Mouse (Mus musculus): ENCODE data around the gene Slc25a36.

Gene Slc25a36

DNA sequence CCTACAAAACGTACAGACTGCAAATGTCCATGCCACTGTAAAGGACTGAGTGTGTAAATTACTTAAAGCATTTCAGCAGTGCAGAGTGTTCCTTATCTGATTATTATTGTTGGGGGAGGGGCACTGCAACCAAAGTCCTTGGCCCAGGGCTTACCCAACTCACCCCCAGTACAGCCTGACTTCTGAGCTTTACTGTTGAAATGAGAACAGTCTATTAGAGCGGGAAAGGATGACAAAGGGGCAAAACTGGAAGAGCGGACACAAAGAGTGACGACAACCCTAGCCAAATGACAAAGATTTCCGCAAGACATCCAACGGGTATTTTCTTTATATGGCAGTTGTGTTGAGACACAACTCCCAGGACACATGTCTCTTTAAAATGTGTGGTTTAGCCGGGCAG lies 1.3 kb upstream of the Slc25a36 start:
- DNase-seq (ENCODE audit: low spot score in 2 of 2): no peak

- no peak for DNase-seq (ENCODE audit: low spot score in 2 of 2)
These were observed 549 bp upstream of the Slc25a36 start for GRCm38 (mm10) chr9:97111506-97111905.

- DNase-seq (ENCODE audit: low spot score in 2 of 2): no peak
These were observed 4.3 kb downstream of the Slc25a36 start for GRCm38 (mm10) chr9:97106481-97107160.

GRCm38 (mm10) chr9:97105400-97105985 lies 5.5 kb downstream of the Slc25a36 start:
- no peak for DNase-seq (ENCODE audit: low spot score in 2 of 2)

DNA sequence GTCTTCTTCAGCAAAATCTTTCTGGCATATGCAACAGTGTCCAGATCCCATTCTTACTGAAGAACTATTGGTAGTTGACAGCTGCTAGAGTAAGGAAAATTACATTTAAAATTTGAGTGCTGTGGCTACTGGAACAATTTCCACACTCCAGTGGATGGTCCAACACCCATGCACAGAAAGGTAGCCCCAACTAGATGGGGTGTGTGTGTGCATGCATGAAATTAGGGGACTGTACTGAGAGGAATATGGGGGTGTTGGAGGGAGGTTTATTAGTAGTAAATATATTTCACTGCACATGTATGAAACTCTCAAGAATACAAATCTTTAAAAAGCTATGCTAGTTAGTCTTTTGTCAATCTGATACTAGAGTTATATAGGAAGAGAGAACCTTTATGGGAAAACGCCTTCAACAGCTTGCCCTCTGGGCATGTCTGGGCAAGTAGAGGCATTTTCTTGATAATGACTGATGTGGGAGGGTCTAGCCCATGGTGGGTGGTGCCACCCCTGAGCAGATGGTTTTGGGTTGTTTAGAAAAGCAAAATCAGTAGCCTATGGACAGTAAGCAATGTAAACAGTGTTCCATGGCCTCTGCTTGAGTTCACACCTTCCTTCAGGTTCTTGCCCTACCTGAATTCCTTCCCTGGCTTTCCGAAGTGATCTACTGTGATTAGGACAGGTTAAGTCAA lies 7.4 kb downstream of the Slc25a36 start:
- DNase-seq (ENCODE audit: low spot score in 2 of 2): no peak

GRCm38 (mm10) chr9:97098985-97099384 lies 12.0 kb downstream of the Slc25a36 start:
- DNase-seq (ENCODE audit: low spot score in 2 of 2): no peak

DNA sequence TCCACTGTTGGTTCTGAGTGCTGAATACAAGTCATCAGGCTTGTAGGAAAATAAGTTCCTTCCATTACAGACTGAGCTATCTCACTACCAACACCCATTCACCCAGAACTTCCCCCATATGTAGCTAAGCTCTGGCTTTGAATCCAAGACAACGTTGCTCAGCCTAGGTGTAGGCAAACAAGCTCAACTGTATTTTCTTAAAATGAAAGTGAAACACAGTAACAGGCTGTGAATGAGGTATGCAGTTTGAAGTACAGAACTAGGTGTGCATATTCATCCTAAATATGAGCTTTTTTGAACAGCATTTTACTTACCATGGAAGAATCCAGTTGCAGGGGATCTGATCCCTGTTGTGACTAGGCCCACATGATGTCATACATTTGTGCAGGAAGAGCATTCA lies 14.8 kb downstream of the Slc25a36 start:
- no peak for DNase-seq (ENCODE audit: low spot score in 2 of 2)

GRCm38 (mm10) chr9:97087850-97088249 lies 23.1 kb downstream of the Slc25a36 start:
- DNase-seq (ENCODE audit: low spot score in 2 of 2): no peak

GRCm38 (mm10) chr9:97084628-97085027 lies 26.3 kb downstream of the Slc25a36 start:
- DNase-seq (ENCODE audit: low spot score in 2 of 2): no peak

GRCm38 (mm10) chr9:97081106-97081862 lies 29.7 kb downstream of the Slc25a36 start:
- no peak for DNase-seq (ENCODE audit: low spot score in 2 of 2)

DNA sequence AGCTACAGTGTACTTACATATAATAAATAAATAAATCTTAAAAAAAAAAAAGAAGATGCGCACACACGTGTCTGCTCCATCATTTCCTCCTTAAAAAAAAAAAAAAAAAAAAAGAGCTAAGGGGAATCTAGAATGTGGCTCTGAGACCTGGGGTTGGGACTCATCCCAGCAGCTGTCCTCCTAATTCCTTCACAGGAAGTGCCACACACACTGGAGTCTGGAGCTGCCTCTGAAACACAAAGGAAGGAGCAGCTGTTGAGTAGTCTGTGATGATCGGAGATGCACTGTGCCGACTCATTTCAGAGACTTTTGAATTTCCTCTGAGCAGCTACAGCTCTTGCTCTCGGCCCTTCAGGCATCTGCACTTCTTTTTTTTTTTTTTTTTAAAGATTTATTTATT lies 41.0 kb downstream of the Slc25a36 start:
- DNase-seq (ENCODE audit: low spot score in 2 of 2): no peak

DNA sequence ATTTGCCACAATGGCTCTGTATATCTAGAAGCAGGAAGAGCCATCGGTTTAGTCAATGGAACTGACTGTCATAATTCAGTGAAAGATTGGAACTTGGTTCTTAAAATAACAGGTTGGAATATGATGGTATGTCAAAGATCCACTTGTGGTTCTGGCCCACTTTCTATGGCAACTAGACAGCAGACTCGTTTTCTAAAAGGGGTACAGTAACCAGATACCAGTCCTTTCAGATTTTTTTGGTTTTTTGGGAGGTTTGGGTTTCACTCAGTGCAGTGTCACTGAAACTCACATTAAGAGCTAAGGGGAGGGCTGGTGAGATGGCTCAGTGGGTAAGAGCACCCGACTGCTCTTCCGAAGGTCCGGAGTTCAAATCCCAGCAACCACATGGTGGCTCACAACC lies 41.5 kb downstream of the Slc25a36 start:
- DNase-seq (ENCODE audit: low spot score in 2 of 2): no peak

DNA sequence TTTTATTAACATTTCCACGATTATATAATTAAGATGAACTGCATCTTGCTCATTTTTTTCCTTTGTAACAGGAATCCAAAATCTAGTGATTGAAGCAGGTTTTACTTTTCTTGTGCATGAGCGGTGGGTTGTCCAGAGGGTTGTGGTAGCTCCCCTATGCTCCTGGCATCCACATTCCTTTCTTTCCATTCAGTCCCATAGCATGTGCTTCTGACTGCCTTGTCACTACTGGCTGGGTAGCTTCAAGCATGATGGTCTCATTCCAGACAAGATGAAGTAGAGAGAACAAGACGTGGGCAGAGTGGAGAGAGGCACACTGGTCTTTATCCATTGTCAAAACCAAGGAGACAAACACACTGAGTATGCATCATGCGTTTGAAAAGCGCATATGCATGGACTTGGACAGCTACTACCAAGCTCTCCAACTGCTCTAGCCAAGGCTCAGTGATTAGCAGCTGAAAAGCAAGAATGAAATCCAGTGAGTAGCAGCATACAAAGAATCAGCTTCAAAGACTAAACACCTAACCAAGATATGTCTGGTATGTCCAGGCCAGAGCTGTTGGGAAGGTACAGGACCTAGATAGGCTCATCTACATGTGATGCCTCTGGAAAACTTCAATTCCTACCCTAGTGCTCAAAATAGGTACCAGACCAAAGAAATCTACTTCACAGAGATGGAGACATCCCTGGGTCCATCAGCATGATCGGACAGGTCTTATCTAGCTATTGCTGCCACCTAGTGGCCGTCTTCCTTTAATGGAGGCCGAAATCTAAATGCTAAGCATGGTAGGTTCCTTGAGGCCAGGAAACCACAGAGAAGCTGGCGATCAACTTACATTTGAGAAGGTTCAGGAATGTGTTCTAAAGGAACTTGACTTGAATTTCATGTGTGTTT lies 42.5 kb downstream of the Slc25a36 start:
- DNase-seq (ENCODE audit: low spot score in 2 of 2): peak; percentile 39 to 82

DNA sequence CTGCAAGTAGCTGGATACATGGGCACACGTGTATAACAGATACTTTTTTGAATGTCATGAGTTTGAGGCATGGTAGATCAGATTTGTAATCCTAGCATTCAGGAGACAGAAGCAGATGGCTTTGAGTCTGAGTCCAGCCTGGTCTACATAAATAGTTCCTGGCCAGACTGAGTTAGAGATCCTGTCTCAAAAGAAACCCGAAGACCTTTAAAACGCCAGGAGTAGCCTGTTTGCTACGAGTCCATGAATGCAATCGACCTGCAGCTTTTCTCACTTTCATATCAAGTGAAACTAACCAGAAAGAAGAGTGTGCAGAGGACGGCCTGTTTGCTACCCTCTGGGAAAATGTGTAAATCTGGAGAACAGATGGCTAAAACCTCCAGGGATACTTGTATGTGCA lies 43.2 kb downstream of the Slc25a36 start:
- DNase-seq (ENCODE audit: low spot score in 2 of 2): no peak

DNA sequence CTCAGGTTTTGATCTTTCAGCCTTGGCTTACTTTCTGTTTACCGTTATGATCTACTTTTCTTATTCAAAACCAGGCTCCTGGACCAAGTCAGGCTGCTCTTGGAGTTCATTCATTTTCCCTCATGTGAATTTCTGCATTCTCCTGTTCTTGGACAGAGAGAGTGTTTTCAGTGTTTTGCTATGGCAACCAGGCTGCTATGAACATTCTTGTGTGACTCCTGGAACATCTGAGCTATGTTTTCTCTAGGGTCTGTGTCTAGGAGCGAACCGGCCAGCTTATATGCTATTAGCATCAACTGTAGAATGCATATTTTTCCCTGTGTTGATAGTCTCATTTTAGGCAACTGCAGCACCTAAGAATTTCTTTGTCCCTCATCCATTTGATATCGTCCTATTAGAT lies 45.1 kb downstream of the Slc25a36 start:
- DNase-seq (ENCODE audit: low spot score in 2 of 2): no peak

DNA sequence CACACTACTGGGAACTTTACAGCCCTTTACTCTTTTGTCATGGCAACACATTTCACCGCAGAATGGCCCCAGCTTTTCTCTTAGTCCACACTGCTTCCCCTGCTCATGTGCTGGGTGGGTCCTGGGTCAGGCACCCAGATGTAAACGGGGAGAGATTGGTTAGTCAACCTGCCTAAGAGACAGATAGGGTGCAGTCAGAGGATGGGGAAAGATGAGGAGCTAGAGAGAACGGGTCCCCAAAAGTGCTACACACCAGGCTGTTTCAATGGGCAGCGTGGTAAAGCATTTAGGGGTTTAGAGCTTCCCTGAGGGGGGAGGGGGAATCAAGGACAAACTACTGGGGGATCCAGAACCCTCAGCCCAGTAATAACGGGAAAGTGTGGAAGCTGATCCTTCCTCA lies 45.7 kb downstream of the Slc25a36 start:
- DNase-seq (ENCODE audit: low spot score in 2 of 2): no peak

- no peak for DNase-seq (ENCODE audit: low spot score in 2 of 2)
These were observed 46.8 kb downstream of the Slc25a36 start for GRCm38 (mm10) chr9:97064161-97064560.

DNA sequence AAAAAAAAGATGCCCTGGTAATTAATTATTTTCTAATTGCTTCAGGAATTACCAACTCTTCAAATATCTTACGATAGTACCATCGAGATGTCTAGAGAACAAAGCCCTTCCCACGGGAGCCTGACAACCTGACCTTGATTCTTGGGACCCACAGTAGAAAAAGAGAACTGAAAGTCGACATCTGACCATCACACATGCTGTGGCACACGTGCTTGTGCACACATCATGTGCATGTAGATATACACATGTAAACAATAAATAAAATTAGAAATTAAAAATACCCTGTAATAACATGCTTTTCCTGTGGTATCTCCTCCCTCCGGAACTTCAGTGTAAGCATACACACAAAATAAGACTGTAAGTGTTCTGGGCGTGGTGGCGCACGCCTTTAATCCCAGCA lies 49.3 kb downstream of the Slc25a36 start:
- no peak for DNase-seq (ENCODE audit: low spot score in 2 of 2)

DNA sequence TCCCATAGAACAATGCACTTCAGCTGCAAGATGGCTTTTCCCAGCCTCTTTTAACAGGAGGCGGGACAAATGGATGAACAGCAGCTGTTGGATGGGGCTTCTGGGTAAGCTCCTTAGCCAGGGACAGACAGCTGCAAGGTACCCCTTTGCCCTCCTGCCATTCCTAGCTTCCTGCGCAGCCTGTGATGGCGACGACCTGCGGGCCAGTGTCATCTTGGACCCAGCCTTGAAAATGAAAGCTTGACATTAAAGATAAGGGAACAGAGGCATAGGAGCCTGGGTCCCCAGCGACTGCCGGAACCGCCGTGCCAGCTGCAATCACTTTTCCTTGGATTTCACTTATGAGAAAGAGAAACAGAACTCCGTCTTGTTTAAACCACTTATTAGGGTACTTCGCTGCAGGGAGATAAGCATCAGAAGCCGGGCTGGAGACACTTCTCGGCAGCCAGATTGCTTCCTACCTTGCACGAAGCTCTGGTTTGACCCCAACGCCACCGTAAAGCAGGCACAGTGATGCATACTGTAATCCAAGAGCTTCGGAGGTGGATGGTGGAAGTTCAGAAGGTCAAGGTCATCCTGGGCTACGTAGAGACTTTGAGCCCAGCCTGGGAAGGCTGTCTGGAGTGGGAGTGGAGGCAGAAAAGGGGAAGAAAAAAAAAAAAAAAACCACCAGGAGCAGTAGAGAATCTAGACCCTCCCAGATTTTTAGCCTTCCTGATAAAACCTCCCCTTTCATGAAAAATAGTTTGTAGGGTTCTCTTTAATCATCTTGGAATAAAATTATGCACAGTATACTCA lies 54.2 kb downstream of the Slc25a36 start:
- DNase-seq (ENCODE audit: low spot score in 2 of 2): no peak

DNA sequence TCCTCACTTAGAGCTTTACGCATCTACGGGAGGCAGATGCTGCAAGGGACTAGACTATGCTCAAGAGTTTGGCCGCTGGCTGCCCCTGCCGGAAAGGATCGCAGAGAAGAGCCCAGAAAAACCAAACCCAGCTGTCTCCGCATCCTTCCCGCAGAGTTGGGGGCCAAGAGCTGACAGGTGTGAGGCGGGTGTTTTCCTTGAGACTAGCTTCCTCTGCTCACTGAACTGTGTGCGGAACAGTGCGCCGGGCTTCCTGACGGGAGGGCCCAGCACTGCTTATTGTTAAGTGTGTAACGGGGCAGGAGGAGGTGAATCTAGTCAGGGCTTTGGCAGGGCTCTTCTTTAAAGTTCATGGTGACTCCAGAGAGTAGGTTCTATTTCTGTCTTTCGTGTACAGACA lies 55.1 kb downstream of the Slc25a36 start:
- DNase-seq (ENCODE audit: low spot score in 2 of 2): no peak

DNA sequence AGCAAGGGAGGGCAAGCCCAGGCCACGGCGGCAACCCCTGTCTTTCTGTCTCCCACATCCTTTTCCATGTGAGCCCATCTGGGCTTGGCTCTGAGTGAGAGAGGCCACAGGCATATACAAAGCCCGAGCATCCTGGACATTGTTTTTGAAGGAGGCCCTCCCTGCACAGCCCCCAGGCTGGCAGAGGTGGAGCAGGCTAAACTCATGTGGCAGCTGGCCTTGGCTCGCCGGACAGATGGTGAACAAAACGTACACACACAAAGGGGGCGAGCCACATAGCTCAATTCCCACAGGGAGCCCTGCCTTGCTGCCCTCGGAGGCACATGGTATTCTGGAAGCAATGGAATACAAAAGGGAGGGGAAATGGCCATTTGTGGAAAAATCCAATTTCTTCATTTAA lies 59.8 kb downstream of the Slc25a36 start:
- no peak for DNase-seq (ENCODE audit: low spot score in 2 of 2)
